Mouse (Mus musculus): ENCODE data around the gene Vti1a.

The Vti1a gene

GRCm38 (mm10) chr19:55315452-55316108, 515 bp upstream of the Vti1a start, which contains the start of gene Zdhhc6:
Zdhhc6 (minus strand) TSS chr19:55316032.
- peak; percentile 75 for DNase-seq (ENCODE audit: low spot score)

- DNase-seq (ENCODE audit: low spot score): no peak
Observed at GRCm38 (mm10) chr19:55316901-55317300, 806 bp downstream of the Vti1a start.

- DNase-seq (ENCODE audit: low spot score): no peak
Observed at GRCm38 (mm10) chr19:55319036-55319435, 2.9 kb downstream of the Vti1a start.

GRCm38 (mm10) chr19:55319521-55319920, 3.4 kb downstream of the Vti1a start:
- DNase-seq (ENCODE audit: low spot score): no peak

- no peak for DNase-seq (ENCODE audit: low spot score)
Observed at GRCm38 (mm10) chr19:55322604-55323003, 6.5 kb downstream of the Vti1a start.

GRCm38 (mm10) chr19:55327510-55327909, 11.4 kb downstream of the Vti1a start:
- no peak for DNase-seq (ENCODE audit: low spot score)

- DNase-seq (ENCODE audit: low spot score): no peak
Observed at GRCm38 (mm10) chr19:55331776-55332175, 15.7 kb downstream of the Vti1a start.

- peak; percentile 78 for DNase-seq (ENCODE audit: low spot score)
Observed at GRCm38 (mm10) chr19:55332641-55333268, 16.7 kb downstream of the Vti1a start.

- no peak for DNase-seq (ENCODE audit: low spot score)
Observed at GRCm38 (mm10) chr19:55335881-55336280, 19.8 kb downstream of the Vti1a start.

- DNase-seq (ENCODE audit: low spot score): no peak
Observed at GRCm38 (mm10) chr19:55336441-55336840, 20.3 kb downstream of the Vti1a start.

GRCm38 (mm10) chr19:55337066-55337465, 21.0 kb downstream of the Vti1a start:
- no peak for DNase-seq (ENCODE audit: low spot score)

GRCm38 (mm10) chr19:55337664-55338063, 21.6 kb downstream of the Vti1a start:
- DNase-seq (ENCODE audit: low spot score): no peak

GRCm38 (mm10) chr19:55340521-55340920, 24.4 kb downstream of the Vti1a start:
- no peak for DNase-seq (ENCODE audit: low spot score)

- no peak for DNase-seq (ENCODE audit: low spot score)
Observed at GRCm38 (mm10) chr19:55341377-55341776, 25.3 kb downstream of the Vti1a start.

- DNase-seq (ENCODE audit: low spot score): no peak
Observed at GRCm38 (mm10) chr19:55342423-55342822, 26.3 kb downstream of the Vti1a start.

- no peak for DNase-seq (ENCODE audit: low spot score)
Observed at GRCm38 (mm10) chr19:55343274-55343673, 27.2 kb downstream of the Vti1a start.

GRCm38 (mm10) chr19:55348187-55348586, 32.1 kb downstream of the Vti1a start:
- DNase-seq (ENCODE audit: low spot score): no peak

GRCm38 (mm10) chr19:55350673-55351378, 34.7 kb downstream of the Vti1a start:
- DNase-seq (ENCODE audit: low spot score): no peak

- DNase-seq (ENCODE audit: low spot score): no peak
Observed at GRCm38 (mm10) chr19:55362606-55363005, 46.5 kb downstream of the Vti1a start.

- peak; percentile 7 for DNase-seq (ENCODE audit: low spot score)
Observed at GRCm38 (mm10) chr19:55369691-55370090, 53.6 kb downstream of the Vti1a start.

GRCm38 (mm10) chr19:55376331-55376730, 60.2 kb downstream of the Vti1a start:
- no peak for DNase-seq (ENCODE audit: low spot score)

- DNase-seq (ENCODE audit: low spot score): no peak
Observed at GRCm38 (mm10) chr19:55377465-55377864, 61.4 kb downstream of the Vti1a start.

GRCm38 (mm10) chr19:55378884-55379283, 62.8 kb downstream of the Vti1a start:
- no peak for DNase-seq (ENCODE audit: low spot score)
